Mouse (Mus musculus) hindbrain, embryonic 16.5 days (tissue): ENCODE results near the gene Olfr125. TPM values are rescaled to one million over a fixed set of nuclear protein-coding genes. Genes with fewer than 3 reads are reported as not detected.

Source experiments
- ATAC-seq: fragments of 200-750 bp; cut with Nextera tagmentation; 2 replicates; pipeline ENCODE4 v1.8.0; 2017; ENCODE audit warnings: moderate TSS enrichment, moderate library complexity
- H3K27ac ChIP-seq: fragments of 300-500 bp; sonication (generic); 2 replicates; pipeline ENCODE4 v1.5.1; 2014; ENCODE audit warnings: low read depth, mild to moderate bottlenecking, control low read depth, low read length, moderate library complexity
- H3K27me3 ChIP-seq: fragments of 300-500 bp; sonication (generic); replicated peaks from 2 replicates; pipeline ENCODE4 v1.6.1; 2014; ENCODE audit warnings: low read length; ENCODE audit not compliant: control insufficient read depth, insufficient read depth
- H3K36me3 ChIP-seq: fragments of 300-500 bp; sonication (generic); 2 replicates; pipeline ENCODE4 v1.6.1; 2014; ENCODE audit warnings: mild to moderate bottlenecking, low read length, moderate library complexity, mixed read lengths; ENCODE audit not compliant: control insufficient read depth, insufficient read depth
- H3K4me1 ChIP-seq: fragments of 300-500 bp; sonication (generic); 2 replicates; pipeline ENCODE4 v1.6.1; 2014; ENCODE audit warnings: low read depth, low read length; ENCODE audit not compliant: control insufficient read depth, insufficient read depth
- H3K4me2 ChIP-seq: fragments of 300-500 bp; sonication (generic); 2 replicates; pipeline ENCODE4 v1.6.1; 2014; ENCODE audit warnings: mild to moderate bottlenecking, low read length, control low read depth, moderate library complexity
- H3K4me3 ChIP-seq: fragments of 300-500 bp; sonication (generic); 2 replicates; pipeline ENCODE4 v1.5.1; 2014; ENCODE audit warnings: mild to moderate bottlenecking, low read length, control low read depth, moderate library complexity
- H3K9ac ChIP-seq: fragments of 300-500 bp; sonication (generic); 2 replicates; pipeline ENCODE4 v1.6.1; 2014; ENCODE audit warnings: low read depth, mild to moderate bottlenecking, control low read depth, low read length, moderate library complexity
- H3K9me3 ChIP-seq: fragments of 300-500 bp; sonication (generic); 2 replicates; pipeline ENCODE4 v1.6.1; 2014; ENCODE audit warnings: mild to moderate bottlenecking, low read length, moderate library complexity; ENCODE audit not compliant: control insufficient read depth
- WGBS: fragments of 180-500 bp; shearing (Covaris S2); extraction: QIAGEN DNeasy Blood & Tissue Kit; methylation state at CpG from one replicate; pipeline ENCODE4 v1.1.7; 2014; 5-methylcytosine and 5-hydroxymethylcytosine counted together
- polyA plus RNA-seq: library from polyadenylated mRNA; unstranded; fragments of >200 nt; fragmentation: Nextera tagmentation; extraction: Ambion mirVana; gene quantifications from 2 replicates; pipeline ENCODE4 v1.2.1, GENCODE M21; 2015

Olfr125 gene
- not detected in 2 replicates for polyA plus RNA-seq

DNA sequence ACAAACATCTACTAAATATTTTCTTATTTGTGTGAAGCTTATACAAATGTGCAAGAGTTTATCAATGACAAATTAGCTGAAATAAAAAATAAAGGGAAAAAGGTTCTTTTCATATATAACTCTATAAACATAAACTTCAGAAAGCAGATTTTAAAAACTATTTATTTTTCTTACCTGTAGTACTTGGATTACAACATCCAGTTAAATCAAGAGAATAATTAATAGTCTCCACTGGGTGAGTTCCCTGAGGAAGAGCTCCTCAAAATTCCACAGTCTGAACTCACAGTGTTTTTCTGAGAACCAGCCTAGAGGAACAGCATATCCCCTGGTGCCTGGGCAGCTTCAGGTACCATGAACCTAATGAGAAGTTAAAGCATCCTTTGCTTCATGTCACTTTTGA lies at the start of gene Olfr125:
Gene Olfr125 (plus strand): TSS at position 301 of the 400 bp plus-strand sequence.
- Histone ChIP-seq H3K4me2 (no peak within 1 kb of the TSS), H3K27me3 (no peaks in the 10 kb centered on the region), H3K4me1 (no peaks in the 10 kb centered on the region), H3K9ac (no peak within 1 kb of the TSS), H3K27ac (no peak within 1 kb of the TSS), H3K4me3 (no peak within 1 kb of the TSS), H3K9me3 (no peaks in the 10 kb centered on the region), H3K36me3 (no peaks in the 10 kb centered on the region)
- ATAC-seq, result no peak

DNA sequence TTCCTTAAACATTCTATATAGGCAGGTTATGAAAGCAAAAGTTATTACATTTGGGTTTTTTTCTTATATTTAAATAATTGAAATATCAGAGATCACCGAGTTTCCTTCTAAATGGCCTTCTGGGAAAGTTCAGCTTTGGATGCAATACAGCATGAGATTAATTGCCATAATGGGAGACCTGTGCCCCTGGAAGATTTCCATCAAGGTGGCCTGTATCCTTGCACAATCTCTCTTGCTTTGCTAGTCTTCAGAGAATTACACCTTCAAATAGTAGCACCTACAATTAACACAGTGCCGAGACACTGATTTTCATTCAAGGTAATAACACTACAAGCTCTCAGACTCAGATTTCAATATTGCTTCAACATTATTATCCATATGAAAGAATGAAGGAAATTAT lies 39.5 kb upstream of the Olfr125 start, which contains the start of gene Olfr123:
Gene Olfr123 (plus strand): TSS at position 301 of the 400 bp plus-strand sequence.
- Histone ChIP-seq H3K4me3 (no peak within 1 kb of the TSS), H3K36me3 (no peaks in the 10 kb centered on the region), H3K9ac (no peak within 1 kb of the TSS), H3K27ac (no peak within 1 kb of the TSS), H3K9me3 (no peaks in the 10 kb centered on the region), H3K4me2 (no peak within 1 kb of the TSS), H3K4me1 (no peaks in the 10 kb centered on the region), H3K27me3 (no peaks in the 10 kb centered on the region)
- no peak for ATAC-seq
- 92% methylated on average over 2 of the region's 2 CpGs for WGBS

DNA sequence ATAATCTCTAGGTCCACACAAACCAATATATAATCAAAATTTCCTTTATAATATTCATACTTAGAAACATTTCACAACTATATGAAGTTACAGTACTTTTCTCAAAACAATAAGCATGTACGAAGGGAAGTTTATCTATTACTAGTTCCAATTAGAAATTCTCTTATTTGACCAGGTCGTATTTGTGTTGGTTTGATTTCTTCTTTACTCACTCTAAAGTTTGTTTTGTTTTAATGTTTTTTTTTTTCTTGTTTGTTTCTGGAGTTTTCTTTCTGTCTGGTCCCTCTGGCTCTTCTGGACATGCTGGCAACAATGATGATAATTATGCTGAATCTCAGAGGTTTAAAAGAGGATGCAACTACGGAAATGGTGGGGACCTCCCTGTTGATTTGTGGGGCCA lies 33.2 kb upstream of the Olfr125 start, which contains the start of gene Olfr124:
Gene Olfr124 (plus strand): TSS at position 301 of the 400 bp plus-strand sequence.
- 89% methylated on average over 3 of the region's 3 CpGs for WGBS
- no peak within 1 kb of the TSS for H3K4me3 ChIP-seq
- ATAC-seq, result no peak

DNA sequence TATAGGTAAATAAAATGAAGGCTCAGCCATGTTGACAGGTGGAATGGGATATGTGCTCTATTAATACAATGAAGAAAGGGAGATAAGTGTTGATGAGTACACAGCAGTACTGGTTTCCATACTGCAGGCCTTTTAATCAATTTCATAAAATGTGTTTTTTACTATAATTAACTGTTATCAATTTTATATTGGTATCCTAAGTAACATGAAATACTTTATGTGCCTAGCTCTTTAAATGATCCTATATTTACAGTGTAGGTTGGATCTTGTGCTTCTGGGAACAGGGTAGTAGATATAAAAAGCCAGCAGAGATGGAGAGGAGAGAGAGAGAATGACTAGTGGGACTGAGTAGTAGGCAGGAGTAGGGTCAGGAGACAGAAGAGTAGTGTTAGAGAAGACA lies 14.4 kb downstream of the Olfr125 start, which contains the start of gene Olfr126:
Gene Olfr126 (plus strand): TSS at position 301 of the 400 bp plus-strand sequence.
- Histone ChIP-seq H3K4me3 (no peak within 1 kb of the TSS), H3K4me1 (no peaks in the 10 kb centered on the region), H3K27ac (no peak within 1 kb of the TSS), H3K36me3 (no peaks in the 10 kb centered on the region), H3K27me3 (no peaks in the 10 kb centered on the region), H3K9ac (no peak within 1 kb of the TSS), H3K9me3 (no peaks in the 10 kb centered on the region), H3K4me2 (no peak within 1 kb of the TSS)
- no peak for ATAC-seq

More for the DNA sequence above, 33.2 kb upstream of the Olfr125 start, which contains the start of gene Olfr124:
- Histone ChIP-seq H3K27me3 (no peaks in the 10 kb centered on the region), H3K36me3 (no peaks in the 10 kb centered on the region), H3K4me2 (no peak within 1 kb of the TSS), H3K9me3 (no peaks in the 10 kb centered on the region), H3K4me1 (no peaks in the 10 kb centered on the region), H3K9ac (no peak within 1 kb of the TSS), H3K27ac (no peak within 1 kb of the TSS)

DNA sequence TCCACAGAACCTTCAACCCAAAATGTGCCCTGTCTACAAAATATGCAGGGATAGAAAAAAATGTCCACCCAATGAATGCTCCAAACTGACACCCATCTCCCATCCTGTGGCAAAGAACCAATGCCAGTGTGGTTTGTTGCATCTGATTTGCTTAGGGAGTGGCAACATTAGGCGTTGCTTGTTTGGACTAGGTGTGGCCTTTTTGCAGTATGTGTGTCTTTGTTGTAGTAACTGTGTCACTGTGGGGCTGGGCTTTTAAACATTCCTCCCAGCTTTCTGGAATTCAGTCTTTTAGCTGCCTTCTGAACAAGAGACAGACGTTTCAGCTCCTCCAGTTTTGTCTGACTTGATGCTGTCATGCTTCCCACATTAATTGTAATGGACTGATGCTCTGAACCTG lies 31.2 kb downstream of the Olfr125 start:
- no peak overlapping the region for H3K4me2 ChIP-seq
- no peaks in the 10 kb centered on the region for H3K9me3 ChIP-seq
- no peak overlapping the region for H3K9ac ChIP-seq
- no peaks in the 10 kb centered on the region for H3K36me3 ChIP-seq
- no peak for ATAC-seq
- H3K4me3 ChIP-seq, result no peak overlapping the region
- 81% methylated on average over 2 of the region's 2 CpGs for WGBS
- no peak overlapping the region for H3K27ac ChIP-seq
- no peaks in the 10 kb centered on the region for H3K27me3 ChIP-seq
- no peaks in the 10 kb centered on the region for H3K4me1 ChIP-seq

DNA sequence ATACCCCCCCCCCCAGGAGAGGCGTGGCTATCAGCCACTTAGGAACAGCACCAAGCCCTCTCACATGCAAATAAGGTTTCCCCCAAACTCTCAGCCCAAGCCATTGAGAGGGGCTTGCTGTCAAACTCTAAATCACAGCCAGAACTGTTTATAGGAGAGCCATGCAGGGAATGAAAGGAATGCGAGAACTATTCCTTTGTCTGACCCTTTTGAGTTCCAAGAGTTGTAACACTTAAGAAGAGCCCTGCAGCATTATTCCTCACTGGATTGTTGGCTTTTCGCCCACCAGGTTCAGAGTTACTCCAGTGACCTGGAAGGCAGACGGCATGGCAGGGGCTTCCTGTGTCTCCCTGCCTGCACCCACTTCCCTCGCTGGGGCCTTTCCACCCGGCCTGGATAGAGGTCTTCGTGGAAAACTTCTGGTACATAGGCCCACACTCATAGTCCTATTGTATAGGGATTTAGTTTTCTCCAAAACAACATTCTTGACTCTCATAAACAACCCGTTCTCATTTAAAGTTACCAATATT lies 37.0 kb downstream of the Olfr125 start:
- no peaks in the 10 kb centered on the region for H3K9me3 ChIP-seq
- ATAC-seq, result no peak
- no peak overlapping the region for H3K4me2 ChIP-seq
- H3K4me1 ChIP-seq, result no peaks in the 10 kb centered on the region
- H3K27ac ChIP-seq, result no peak overlapping the region
- H3K9ac ChIP-seq, result no peak overlapping the region
- no peak overlapping the region for H3K4me3 ChIP-seq
- no peaks in the 10 kb centered on the region for H3K27me3 ChIP-seq
- H3K36me3 ChIP-seq, result no peaks in the 10 kb centered on the region
- WGBS, result 22% methylated on average over 8 of the region's 8 CpGs

DNA sequence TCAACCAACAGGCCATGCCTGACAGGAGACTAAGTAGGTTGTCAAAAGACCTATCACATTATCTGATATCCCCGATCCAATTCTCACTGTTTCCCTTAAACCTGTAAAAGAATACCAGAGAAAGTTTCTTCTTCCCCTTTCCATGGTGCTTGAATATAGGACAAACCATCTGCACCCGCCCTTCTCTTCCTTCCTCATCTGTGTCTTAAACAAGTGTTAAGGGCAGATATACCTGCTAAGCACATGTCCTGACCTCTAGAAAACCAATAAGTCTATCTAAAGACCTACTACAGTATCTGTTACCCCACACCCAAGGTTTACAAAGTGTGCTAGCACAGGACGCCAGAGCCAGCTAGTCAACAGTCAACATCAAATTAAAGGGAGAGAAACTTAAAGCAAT lies 41.1 kb downstream of the Olfr125 start:
- no peak overlapping the region for H3K27ac ChIP-seq
- no peaks in the 10 kb centered on the region for H3K27me3 ChIP-seq
- H3K36me3 ChIP-seq, result no peaks in the 10 kb centered on the region
- H3K4me2 ChIP-seq, result no peak overlapping the region
- no peak overlapping the region for H3K4me3 ChIP-seq
- ATAC-seq, result no peak
- no peaks in the 10 kb centered on the region for H3K9me3 ChIP-seq
- 87% methylated on average over 3 of the region's 3 CpGs for WGBS
- no peak overlapping the region for H3K9ac ChIP-seq
- H3K4me1 ChIP-seq, result no peaks in the 10 kb centered on the region

Other genes starting within 250 kb of the Olfr125 start
- not detected in 2 replicates for gene Olfr114, start 240.2 kb upstream of the Olfr125 start, polyA plus RNA-seq
- gene Olfr115, start 205.8 kb upstream of the Olfr125 start, polyA plus RNA-seq, result not detected in 2 replicates
- gene Olfr116, start 205.8 kb upstream of the Olfr125 start, polyA plus RNA-seq, result not detected in 2 replicates
- not detected in 2 replicates for gene Olfr117, start 169.2 kb upstream of the Olfr125 start, polyA plus RNA-seq
- not detected in 2 replicates for gene Olfr118, start 166.0 kb upstream of the Olfr125 start, polyA plus RNA-seq
- not detected in 2 replicates for gene Olfr119, start 136.4 kb upstream of the Olfr125 start, polyA plus RNA-seq
- gene Olfr120, start 111.1 kb upstream of the Olfr125 start, polyA plus RNA-seq, result not detected in 2 replicates
- gene Olfr121, start 84.1 kb upstream of the Olfr125 start, polyA plus RNA-seq, result not detected in 2 replicates
- not detected in 2 replicates for gene Olfr122, start 64.3 kb upstream of the Olfr125 start, polyA plus RNA-seq
- not detected in 2 replicates for gene Olfr123, start 39.4 kb upstream of the Olfr125 start, polyA plus RNA-seq
- not detected in 2 replicates for gene Olfr124, start 33.1 kb upstream of the Olfr125 start, polyA plus RNA-seq
- gene Olfr126, start 14.5 kb downstream of the Olfr125 start, polyA plus RNA-seq, result not detected in 2 replicates
- gene Olfr127, start 67.5 kb downstream of the Olfr125 start, polyA plus RNA-seq, result not detected in 2 replicates
- not detected in 2 replicates for gene Olfr128, start 87.6 kb downstream of the Olfr125 start, polyA plus RNA-seq
- gene Olfr761, start 120.1 kb downstream of the Olfr125 start, polyA plus RNA-seq, result not detected in 2 replicates
- gene Olfr129, start 227.1 kb downstream of the Olfr125 start, polyA plus RNA-seq, result not detected in 2 replicates
- gene Olfr130, start 231.0 kb downstream of the Olfr125 start, polyA plus RNA-seq, result not detected in 2 replicates